Mouse (Mus musculus) cortical plate, adult 2 months (tissue): ENCODE measurements around the gene Cul9. TPM values are rescaled to one million over a fixed set of nuclear protein-coding genes. Genes with fewer than 3 reads are reported as not detected.
A peak's percentile ranks its signal among the peaks of the same experiment; 100 is the strongest.
"Not testable (repeated sequence)": the region's sequence is repeated elsewhere in the genome, so short reads cannot be mapped to it uniquely, and the experiment has no call there.

Source experiments
- H3K27ac ChIP-seq: fragments of 200-500 bp; 2 replicates; pipeline ENCODE4 v1.5.1; 2012; ENCODE audit warnings: low read length, control low read depth, inconsistent platforms; ENCODE audit not compliant: insufficient read depth
- H3K4me1 ChIP-seq: fragments of 200-500 bp; 2 replicates; pipeline ENCODE4 v1.6.1; 2011; ENCODE audit warnings: low read length; ENCODE audit not compliant: control insufficient read depth, insufficient read depth
- H3K4me3 ChIP-seq: fragments of 200-500 bp; 2 replicates; pipeline ENCODE4 v1.5.1; 2011; ENCODE audit warnings: mild to moderate bottlenecking, low read length, control low read depth; ENCODE audit not compliant: insufficient read depth
- CTCF ChIP-seq: fragments of 200-500 bp; IDR thresholded peaks from 2 replicates; pipeline ENCODE4 v1.5.1; 2011; ENCODE audit warnings: mild to moderate bottlenecking, control low read depth, low read length; ENCODE audit not compliant: insufficient read depth; ENCODE audit errors: extremely low read depth
- POLR2A ChIP-seq: fragments of 200-500 bp; IDR thresholded peaks from 2 replicates; pipeline ENCODE4 v1.6.1; 2011; ENCODE audit warnings: mild to moderate bottlenecking, low read length, control low read depth; ENCODE audit not compliant: insufficient read depth; ENCODE audit errors: extremely low read depth
- polyA plus RNA-seq: library from polyadenylated mRNA; depleted of rRNA; stranded (reverse); fragments of >200 nt; gene quantifications from 2 replicates; pipeline ENCODE4 v1.2.3, GENCODE M21; 2012

The Cul9 gene
- polyA plus RNA-seq, 1 experiment = 60.0 TPM

- H3K4me3 ChIP-seq = no peak overlapping the region
- H3K27ac ChIP-seq = no peak overlapping the region
- no peak for TF ChIP-seq POLR2A
- TF ChIP-seq CTCF = no peak
- H3K4me1 ChIP-seq = no peaks in the 10 kb centered on the region
These were observed 40.1 kb upstream of the Cul9 start for GRCm38 (mm10) chr17:46586327-46586726.

- Histone ChIP-seq H3K4me1 (no peaks in the 10 kb centered on the region), H3K4me3 (no peak overlapping the region), H3K27ac (no peak overlapping the region)
- TF ChIP-seq CTCF = no peak
- TF ChIP-seq POLR2A = no peak
These were observed 32.5 kb upstream of the Cul9 start for GRCm38 (mm10) chr17:46578650-46579049.

- no peak overlapping the region for H3K27ac ChIP-seq
- H3K4me3 ChIP-seq = no peak overlapping the region
- TF ChIP-seq POLR2A (no peak), CTCF (peak; percentile 25; the same call in 1 of the 2 replicates)
- H3K4me1 ChIP-seq = no peaks in the 10 kb centered on the region
These were observed 29.9 kb upstream of the Cul9 start for GRCm38 (mm10) chr17:46576070-46576469.

- TF ChIP-seq CTCF (no peak), POLR2A (no peak)
- no peak overlapping the region for H3K4me3 ChIP-seq
These were observed 28.3 kb upstream of the Cul9 start for GRCm38 (mm10) chr17:46574535-46574934.

GRCm38 (mm10) chr17:46571005-46571404 lies 24.8 kb upstream of the Cul9 start:
- no peaks in the 10 kb centered on the region for H3K4me1 ChIP-seq
- TF ChIP-seq CTCF (no peak), POLR2A (no peak)
- H3K27ac ChIP-seq = no peak overlapping the region

More at GRCm38 (mm10) chr17:46574535-46574934, 28.3 kb upstream of the Cul9 start:
- no peaks in the 10 kb centered on the region for H3K4me1 ChIP-seq
- no peak overlapping the region for H3K27ac ChIP-seq

GRCm38 (mm10) chr17:46559146-46559545 lies 13.0 kb upstream of the Cul9 start:
- no peak for TF ChIP-seq POLR2A
- Histone ChIP-seq H3K27ac (no peak overlapping the region), H3K4me1 (no peaks in the 10 kb centered on the region), H3K4me3 (no peak overlapping the region)

More at GRCm38 (mm10) chr17:46571005-46571404, 24.8 kb upstream of the Cul9 start:
- no peak overlapping the region for H3K4me3 ChIP-seq

GRCm38 (mm10) chr17:46558151-46558550 lies 12.0 kb upstream of the Cul9 start:
- no peak overlapping the region for H3K27ac ChIP-seq
- peaks cover 2% of the 10 kb centered on the region; the same call in 1 of the 2 replicates for H3K4me1 ChIP-seq
- TF ChIP-seq CTCF (no peak), POLR2A (no peak)
- H3K4me3 ChIP-seq = no peak overlapping the region

GRCm38 (mm10) chr17:46557321-46557720 lies 11.1 kb upstream of the Cul9 start:
- not testable (repeated sequence) for H3K4me1 ChIP-seq, H3K27ac ChIP-seq, H3K4me3 ChIP-seq

- Histone ChIP-seq H3K27ac (no peak overlapping the region), H3K4me3 (peak overlapping the region; percentile 77), H3K4me1 (peaks cover 2% of the 10 kb centered on the region; the same call in 1 of the 2 replicates)
- TF ChIP-seq CTCF (no peak), POLR2A (no peak)
These were observed 10.4 kb upstream of the Cul9 start for GRCm38 (mm10) chr17:46556584-46556945.

GRCm38 (mm10) chr17:46555673-46556583 lies 9.7 kb upstream of the Cul9 start, which contains the start of gene Srf:
Gene Srf, minus strand, starts transcription at chr17:46556175.
- Histone ChIP-seq H3K4me3 (peak within 1 kb of the TSS; percentile 77), H3K27ac (peak within 1 kb of the TSS; percentile 95), H3K4me1 (peaks cover 2% of the 10 kb centered on the region; the same call in 1 of the 2 replicates)
- TF ChIP-seq POLR2A = peak; percentile 52; the same call in 1 of the 2 replicates
- no peak for TF ChIP-seq CTCF
